Mouse (Mus musculus): Measurements from ENCODE around the gene Gm44790. TPM values are rescaled to one million over a fixed set of nuclear protein-coding genes. Genes with fewer than 3 reads are reported as not detected.
A peak's percentile ranks its signal among the peaks of the same experiment; 100 is the strongest.

Gm44790 gene
- total RNA-seq, 2 experiments from 2014 or later: 2.7 TPM; not detected in 1

GRCm38 (mm10) chr6:86403728-86404099, 22.7 kb upstream of the Gm44790 start:
- peak; percentile 93 to 94 for DNase-seq (ENCODE audit: low spot score in 2 of 2)

GRCm38 (mm10) chr6:86404100-86404861, 22.2 kb upstream of the Gm44790 start, which contains the start of gene Tia1:
TSS of gene Tia1 (plus strand) at chr6:86404219.
- DNase-seq (ENCODE audit: low spot score in 2 of 2): peak; percentile 92

- no peak for DNase-seq (ENCODE audit: low spot score in 2 of 2)
Measured at GRCm38 (mm10) chr6:86404996-86405395, 21.5 kb upstream of the Gm44790 start.

- no peak for DNase-seq (ENCODE audit: low spot score in 2 of 2)
Measured at GRCm38 (mm10) chr6:86406306-86406705, 20.2 kb upstream of the Gm44790 start.

- DNase-seq (ENCODE audit: low spot score in 2 of 2): no peak
Measured at GRCm38 (mm10) chr6:86418711-86419110, 7.7 kb upstream of the Gm44790 start.

- DNase-seq (ENCODE audit: low spot score in 2 of 2): no peak
Measured at GRCm38 (mm10) chr6:86419239-86419638, 7.2 kb upstream of the Gm44790 start.

- DNase-seq (ENCODE audit: low spot score in 2 of 2): no peak
Measured at GRCm38 (mm10) chr6:86420491-86420890, 6.0 kb upstream of the Gm44790 start.

- no peak for DNase-seq (ENCODE audit: low spot score in 2 of 2)
Measured at GRCm38 (mm10) chr6:86431531-86431930, 5.1 kb downstream of the Gm44790 start.

GRCm38 (mm10) chr6:86433696-86434095, 7.2 kb downstream of the Gm44790 start:
- DNase-seq (ENCODE audit: low spot score in 2 of 2): no peak

- DNase-seq (ENCODE audit: low spot score in 2 of 2): peak; percentile 36 to 52
Measured at GRCm38 (mm10) chr6:86437711-86438110, 11.3 kb downstream of the Gm44790 start.

- peak; percentile 95 to 96 for DNase-seq (ENCODE audit: low spot score in 2 of 2)
Measured at GRCm38 (mm10) chr6:86438272-86439118, 12.0 kb downstream of the Gm44790 start, which contains the start of gene C87436. TSS of gene C87436 (plus strand) at chr6:86438374.

- no peak for DNase-seq (ENCODE audit: low spot score in 2 of 2)
Measured at GRCm38 (mm10) chr6:86439119-86439496, 12.7 kb downstream of the Gm44790 start.

GRCm38 (mm10) chr6:86439531-86439930, 13.1 kb downstream of the Gm44790 start:
- DNase-seq (ENCODE audit: low spot score in 2 of 2): no peak

- DNase-seq (ENCODE audit: low spot score in 2 of 2): no peak
Measured at GRCm38 (mm10) chr6:86441571-86441970, 15.1 kb downstream of the Gm44790 start.

- DNase-seq (ENCODE audit: low spot score in 2 of 2): no peak
Measured at GRCm38 (mm10) chr6:86445551-86445950, 19.1 kb downstream of the Gm44790 start.

- no peak for DNase-seq (ENCODE audit: low spot score in 2 of 2)
Measured at GRCm38 (mm10) chr6:86446927-86447568, 20.6 kb downstream of the Gm44790 start.

GRCm38 (mm10) chr6:86456727-86457126, 30.3 kb downstream of the Gm44790 start:
- no peak for DNase-seq (ENCODE audit: low spot score in 2 of 2)

- no peak for DNase-seq (ENCODE audit: low spot score in 2 of 2)
Measured at GRCm38 (mm10) chr6:86463079-86463478, 36.6 kb downstream of the Gm44790 start.

- DNase-seq (ENCODE audit: low spot score in 2 of 2): no peak
Measured at GRCm38 (mm10) chr6:86471317-86471716, 44.9 kb downstream of the Gm44790 start.

- DNase-seq (ENCODE audit: low spot score in 2 of 2): no peak
Measured at GRCm38 (mm10) chr6:86471760-86472099, 45.3 kb downstream of the Gm44790 start.

GRCm38 (mm10) chr6:86472100-86472955, 45.9 kb downstream of the Gm44790 start:
- DNase-seq (ENCODE audit: low spot score in 2 of 2): peak; percentile 100
